Mouse (Mus musculus): Measurements from ENCODE around the gene Capns2. TPM values are rescaled to one million over a fixed set of nuclear protein-coding genes. Genes with fewer than 3 reads are reported as not detected.
"Not testable (repeated sequence)": the region's sequence is repeated elsewhere in the genome, so short reads cannot be mapped to it uniquely, and the experiment has no call there.

The Capns2 gene
- not detected for total RNA-seq (2022)

DNA sequence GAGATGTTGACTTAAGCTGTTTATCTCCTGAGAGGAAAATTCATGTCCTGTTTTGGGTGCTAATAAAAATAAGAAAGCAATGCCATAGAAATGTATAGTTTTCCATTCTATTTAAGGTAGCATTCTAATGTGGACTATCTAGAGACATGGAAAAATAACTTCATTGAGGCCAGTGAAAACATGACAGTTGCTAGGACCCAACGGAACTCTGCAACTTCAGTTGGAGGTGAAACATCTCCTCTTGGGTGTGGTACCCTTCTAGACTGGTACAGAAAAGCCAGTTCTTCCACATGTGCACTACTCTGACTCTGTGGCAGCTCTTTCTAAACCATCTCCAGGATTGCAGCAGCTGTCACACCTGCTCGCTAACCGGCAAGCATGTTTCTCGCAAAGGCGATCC is at the start of gene Capns2:
Gene Capns2, plus strand, starts transcription at position 301 of the 400 bp plus-strand sequence.
- no peak for DNase-seq (ENCODE audit: low spot score)

DNA sequence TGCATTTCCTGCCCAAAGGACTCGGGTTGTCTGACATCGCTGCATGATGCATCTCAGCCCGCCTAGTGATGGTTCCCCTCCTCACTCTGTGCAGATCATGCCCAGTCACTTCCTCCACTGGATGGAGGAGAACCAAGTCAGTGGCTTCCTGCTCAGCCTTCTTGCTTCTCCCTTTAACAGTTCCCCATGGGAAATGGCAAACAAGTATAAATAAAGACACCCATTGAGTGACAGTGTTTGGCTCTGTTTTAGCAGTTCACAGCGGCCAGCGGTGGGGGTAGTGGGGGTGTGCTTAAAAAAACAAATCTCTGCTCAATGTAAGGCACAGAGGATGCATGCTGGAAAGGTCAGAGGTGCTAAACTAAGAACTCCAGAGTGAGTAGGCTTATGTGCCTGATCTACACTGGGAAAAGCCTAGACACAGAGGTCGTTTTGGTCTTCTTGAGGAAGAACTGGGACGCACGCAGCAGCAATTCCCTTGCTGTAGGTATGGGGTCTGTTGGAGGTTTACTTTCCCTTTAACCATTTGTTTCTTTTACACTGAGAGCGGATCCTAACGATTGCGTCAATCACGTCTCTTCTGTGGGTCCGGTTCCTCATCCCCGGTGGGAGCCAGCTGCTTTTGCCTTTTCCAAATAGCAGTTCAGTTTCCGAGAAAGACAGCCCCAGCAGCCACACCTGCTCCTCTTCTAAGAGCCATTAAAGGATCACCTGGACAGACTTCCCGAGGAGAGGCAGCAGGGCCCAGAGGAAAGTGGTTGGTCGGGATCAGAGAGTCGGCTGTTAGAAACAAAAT is 47.8 kb upstream of the Capns2 start:
- no peak for DNase-seq (ENCODE audit: low spot score)

DNA sequence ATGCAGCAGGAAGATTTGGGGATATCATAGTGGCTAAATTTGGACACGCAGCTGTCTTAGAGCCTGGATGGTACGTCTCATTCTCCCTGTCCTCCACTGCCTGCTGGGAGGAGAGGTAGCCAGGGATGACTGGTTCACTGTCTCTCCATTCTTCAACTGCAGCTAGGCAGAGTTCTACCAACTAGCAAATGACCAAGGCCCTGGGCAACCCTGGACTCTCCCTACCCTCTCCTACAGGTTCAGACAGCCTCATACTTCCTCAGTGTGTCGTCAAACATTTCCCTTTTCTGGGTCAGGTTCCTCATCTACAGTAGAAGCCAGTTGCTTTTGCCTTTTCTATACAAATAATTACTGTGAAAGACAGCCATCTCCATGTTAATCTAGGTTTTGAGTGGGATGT is 46.5 kb upstream of the Capns2 start:
- no peak for DNase-seq (ENCODE audit: low spot score)

DNA sequence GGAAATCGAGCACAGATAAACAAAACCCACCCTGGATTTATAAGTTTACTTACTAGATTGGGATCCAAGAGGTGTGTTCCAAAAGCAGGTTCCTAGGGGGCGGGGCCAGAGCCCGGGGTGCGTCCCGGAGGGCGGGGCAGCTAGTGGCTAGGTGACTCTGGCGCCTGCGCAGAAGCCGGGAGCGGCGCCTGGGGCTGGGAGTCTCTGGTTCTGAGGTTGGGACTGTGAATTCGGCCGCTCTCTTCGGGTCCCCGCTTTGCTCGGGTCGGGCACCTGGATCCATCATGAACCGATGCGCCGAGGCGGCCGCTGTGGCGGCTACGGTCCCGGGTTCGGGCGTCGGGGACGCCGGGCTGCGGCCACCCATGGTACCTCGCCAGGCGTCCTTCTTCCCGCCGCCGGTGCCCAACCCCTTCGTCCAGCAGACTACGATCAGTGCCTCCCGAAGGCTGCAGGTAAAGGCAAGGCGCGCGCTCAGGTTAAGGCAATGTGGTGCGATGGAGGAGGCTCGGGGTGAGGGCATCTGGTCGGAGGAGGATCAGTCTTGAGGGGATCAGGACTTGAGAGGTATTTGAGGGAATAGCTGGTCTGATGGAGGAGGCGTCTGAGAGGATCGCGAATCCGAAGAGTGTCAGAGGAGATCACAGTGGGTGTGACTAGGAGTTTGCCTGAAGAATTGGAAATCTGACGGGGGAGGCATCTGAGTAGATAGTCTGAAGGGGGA is 45.9 kb upstream of the Capns2 start, which contains the start of gene Lpcat2:
Gene Lpcat2, plus strand, starts transcription at position 169 of the 724 bp plus-strand sequence.
- DNase-seq (ENCODE audit: low spot score), result peak; percentile 44

DNA sequence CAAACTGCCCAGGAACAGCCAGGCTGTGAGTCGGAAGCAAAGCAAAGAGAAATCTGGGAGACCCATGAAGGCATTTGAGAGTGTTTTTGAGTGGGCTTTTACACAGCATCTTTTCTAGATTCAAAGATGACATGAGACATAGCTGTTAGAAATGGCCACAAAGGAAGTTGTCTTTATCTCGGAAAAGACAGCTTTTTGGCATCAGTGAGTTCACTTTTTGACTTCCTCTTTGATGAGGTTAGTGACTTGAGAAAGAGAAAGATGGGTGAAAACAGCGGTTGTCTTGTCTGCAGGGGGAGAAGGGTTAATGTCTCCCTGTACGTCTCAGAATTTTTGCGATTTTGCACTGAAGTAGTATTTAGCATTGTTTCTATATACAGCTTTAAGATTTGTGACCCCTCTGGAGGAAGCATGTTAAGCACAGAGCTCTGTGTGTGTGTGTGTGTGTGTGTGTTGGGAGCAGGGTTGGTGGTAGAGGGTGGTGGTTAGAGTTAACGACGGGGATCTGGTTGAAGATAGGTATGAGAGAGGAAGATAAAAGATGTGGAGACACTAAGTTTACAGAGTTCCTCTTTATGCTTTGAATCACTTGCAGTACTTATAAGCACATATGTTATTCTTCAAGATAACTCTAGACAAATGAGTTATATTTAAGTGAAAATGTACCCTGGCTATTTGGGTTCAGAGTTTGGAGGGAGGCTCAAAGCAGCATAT is 44.8 kb upstream of the Capns2 start:
- DNase-seq (ENCODE audit: low spot score), result no peak

DNA sequence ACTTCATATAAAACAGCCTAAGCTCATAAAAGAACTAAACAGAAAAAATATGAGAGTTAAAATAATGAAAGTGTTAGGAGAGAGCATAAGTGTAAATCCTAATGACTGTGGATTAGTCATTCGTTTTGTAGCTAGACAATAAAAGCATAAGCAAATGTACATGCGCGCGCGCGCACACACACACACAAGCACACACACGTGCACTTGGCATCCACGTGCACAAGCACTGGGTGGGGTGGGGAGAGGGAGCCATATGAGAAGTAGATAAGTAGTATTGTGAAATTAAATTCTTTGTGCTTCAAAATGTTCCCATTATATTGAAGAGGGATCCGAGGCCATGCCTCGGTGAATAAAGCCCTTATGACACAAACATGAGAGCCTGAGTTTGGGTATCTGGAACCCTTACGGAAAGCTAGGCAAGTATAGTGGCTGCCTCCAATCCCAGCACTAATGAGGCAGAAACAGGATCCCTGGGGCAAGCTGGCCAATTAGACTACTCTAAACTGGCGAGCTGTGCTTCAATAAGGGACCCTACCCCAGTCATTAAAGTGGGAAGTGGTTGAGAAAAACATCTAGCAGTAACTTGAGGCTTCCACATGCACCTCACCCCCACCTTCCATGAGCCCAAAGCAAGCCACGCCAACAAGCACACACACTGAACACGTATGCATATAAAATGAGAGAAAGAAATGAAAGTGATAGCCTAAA is 42.6 kb upstream of the Capns2 start:
- no peak for DNase-seq (ENCODE audit: low spot score)

DNA sequence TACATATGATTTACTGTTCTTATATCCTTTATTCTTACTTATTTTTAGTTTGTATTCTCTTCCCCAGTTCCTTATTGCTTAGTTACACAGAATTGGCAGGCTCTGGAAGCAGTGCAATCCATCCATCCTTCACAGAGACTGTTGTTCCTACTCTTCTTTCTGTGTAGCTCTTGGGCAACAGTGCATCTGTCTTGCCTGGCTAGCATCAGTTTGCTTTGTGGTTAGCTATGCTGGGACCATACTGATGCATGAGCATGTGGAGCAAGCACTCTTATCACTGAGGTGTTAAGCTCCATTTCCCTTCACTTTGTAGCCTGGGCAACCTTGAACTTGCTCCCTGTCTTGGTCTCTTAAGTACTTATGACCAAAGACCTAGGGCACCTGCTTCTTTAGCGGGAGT is 39.2 kb upstream of the Capns2 start:
- DNase-seq (ENCODE audit: low spot score), result no peak

DNA sequence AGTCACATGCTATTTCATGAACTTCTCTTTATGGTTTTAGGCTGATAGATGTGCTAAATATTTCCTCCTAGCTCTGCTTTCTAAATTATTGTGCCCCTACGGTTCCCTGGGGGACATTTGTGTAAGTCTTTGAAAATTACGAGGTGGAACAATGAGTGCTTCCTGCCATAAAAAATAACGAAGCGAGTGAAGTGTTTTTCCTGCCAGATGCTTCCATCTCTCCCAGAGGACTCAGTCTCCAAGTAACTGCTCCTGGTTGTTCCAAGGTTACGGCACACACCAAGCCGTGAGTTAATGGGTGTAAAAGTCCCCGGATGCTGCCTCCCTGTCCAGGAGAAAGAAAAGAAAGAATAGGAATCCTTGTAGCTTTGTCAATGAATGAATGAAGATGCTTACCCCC is 30.9 kb upstream of the Capns2 start:
- DNase-seq (ENCODE audit: low spot score), result peak; percentile 63

DNA sequence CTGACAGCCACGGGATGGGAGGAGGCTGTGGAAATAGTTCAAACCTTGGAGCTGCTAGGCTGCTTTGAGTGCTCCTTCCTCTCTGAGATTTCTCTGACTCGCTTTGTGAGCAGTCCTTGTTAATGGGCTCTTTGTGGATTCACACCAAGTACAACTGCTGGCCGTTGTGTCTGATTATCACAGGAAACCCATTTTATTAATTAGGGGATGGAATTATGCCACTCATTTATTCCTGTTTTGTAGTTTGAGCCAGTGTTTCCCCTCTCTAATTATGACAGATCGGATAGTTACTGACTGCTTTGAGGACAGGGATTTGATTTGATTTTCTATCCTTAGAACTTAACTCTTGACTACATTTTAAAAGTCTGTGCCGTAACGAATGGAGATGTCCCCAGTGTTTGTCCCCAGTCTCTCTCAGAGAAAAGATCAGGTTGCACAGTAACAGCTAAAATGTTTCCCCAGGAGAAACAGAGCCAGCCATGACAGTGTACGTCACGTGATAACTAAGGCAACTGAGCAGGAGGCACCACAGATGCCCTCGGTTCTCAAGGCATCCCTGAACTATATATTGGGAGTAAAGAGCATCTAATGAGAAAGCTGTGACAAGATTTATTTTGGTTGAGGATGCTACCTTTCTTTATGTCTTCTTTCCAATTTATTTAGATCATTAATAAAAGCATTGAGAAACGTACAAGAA is 29.0 kb upstream of the Capns2 start:
- no peak for DNase-seq (ENCODE audit: low spot score)

DNA sequence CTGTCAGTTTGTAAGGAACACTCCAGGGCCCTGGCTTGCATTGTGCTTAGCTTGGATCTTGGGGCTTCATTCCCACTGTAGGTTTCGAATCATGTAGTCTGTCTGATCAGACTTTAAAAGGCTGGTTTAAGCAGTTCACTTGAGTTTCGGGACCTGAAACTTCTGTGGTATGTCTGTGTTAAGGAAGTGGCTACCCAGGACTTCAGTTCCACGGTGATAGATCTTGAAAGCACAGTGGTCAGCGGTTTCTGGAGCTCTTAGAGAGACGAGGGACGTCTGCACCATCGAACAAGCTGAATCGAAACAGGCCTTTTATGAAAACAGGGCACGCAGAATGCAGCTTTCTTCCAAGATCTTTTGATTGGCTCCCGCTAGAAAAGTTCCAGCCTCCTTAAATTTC is 25.4 kb upstream of the Capns2 start:
- no peak for DNase-seq (ENCODE audit: low spot score)

DNA sequence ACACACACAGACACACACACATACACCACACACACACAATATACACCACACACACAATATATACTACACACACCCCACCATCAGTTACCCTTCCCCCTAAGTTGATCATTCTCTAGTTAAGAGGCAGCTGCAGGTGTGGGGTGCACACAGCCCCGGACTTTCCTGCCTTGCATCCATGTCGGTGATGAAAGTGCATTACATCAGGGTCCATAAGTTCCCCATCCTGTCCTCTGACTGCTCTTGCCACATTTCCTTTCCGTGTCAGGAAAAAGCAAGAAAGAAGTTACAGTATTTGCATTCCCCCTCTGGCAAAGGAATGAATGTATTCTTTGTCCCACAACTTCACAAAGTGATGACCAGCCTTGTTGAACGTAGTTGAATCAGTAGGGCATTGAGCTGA is 20.0 kb upstream of the Capns2 start:
- no peak for DNase-seq (ENCODE audit: low spot score)

DNA sequence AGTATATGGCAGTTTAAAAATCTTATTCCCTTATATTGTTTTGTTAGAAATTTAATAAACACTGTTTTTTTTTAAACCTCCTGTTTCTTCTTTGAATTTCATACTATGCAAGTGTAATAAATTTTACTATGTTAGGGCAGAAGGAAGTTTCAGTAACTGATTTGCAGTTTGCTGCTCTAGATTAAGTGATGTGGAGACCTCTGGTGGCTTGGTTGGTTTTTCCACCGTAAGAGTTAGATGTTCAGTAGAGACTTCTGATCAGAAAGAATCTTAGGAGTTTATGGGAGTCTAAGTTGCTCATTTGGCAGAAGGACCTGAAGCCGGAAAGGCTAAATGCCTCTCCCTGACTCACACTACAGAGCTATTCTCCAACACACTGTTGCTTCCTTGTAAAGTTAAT is 17.4 kb upstream of the Capns2 start:
- peak; percentile 24 for DNase-seq (ENCODE audit: low spot score)

DNA sequence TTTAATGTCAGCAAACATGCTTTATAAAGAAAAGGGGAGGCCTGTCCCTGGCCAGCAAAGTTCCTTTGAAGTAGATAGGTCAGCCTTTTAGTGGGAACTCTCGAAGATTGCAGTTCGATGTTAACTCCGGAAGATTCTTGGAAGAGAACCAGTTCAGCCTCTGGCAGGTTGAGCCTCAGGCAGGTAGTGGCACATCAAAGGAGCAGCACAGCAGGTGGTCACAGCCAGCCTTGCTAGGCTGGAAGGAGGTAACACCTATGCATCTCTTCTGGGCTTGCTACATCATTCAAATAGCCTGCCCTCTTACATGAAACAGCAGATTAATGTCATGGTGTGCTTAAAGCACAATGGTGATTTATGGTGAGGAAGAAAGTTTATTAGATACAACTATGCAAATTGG is 9.0 kb upstream of the Capns2 start:
- DNase-seq (ENCODE audit: low spot score), result not testable (repeated sequence)

DNA sequence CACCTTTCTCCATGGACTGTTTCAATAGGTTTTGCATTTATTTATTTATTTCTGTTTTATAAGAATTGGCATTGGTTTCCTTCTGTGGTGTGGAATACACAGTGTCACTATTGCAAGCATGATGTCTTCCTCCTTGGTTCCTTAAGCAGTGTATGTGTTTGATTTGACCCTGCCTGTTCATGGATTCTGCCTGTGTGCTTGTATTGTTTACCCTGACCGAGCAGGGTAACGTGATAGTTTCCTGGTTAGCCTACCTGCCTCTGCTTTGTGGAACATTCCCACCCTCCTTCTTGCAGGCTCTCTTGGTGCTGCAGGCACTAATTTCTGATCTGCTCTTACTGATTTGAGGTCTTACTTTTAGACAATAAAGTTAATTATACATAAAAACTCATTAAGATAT is 7.3 kb upstream of the Capns2 start:
- DNase-seq (ENCODE audit: low spot score), result no peak

DNA sequence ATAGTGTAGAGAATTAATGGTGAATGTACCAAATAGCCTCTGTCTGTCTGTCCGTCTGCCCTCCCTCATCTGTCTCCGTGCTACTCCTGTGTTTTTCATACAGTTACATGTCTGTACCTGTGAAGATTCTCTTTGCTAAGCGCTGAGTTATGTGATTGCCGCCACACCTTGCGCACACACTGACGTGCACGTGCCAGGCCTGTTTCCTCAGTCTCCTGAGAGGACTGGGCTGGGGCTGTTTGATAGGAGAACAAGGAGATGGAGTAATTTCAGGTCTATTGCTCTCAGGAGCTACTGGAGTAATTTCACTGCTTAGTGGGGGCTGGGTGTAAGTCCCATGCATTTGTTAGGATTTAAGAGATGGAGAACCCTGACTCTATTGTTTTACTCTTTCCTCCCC is 6.2 kb upstream of the Capns2 start:
- no peak for DNase-seq (ENCODE audit: low spot score)

DNA sequence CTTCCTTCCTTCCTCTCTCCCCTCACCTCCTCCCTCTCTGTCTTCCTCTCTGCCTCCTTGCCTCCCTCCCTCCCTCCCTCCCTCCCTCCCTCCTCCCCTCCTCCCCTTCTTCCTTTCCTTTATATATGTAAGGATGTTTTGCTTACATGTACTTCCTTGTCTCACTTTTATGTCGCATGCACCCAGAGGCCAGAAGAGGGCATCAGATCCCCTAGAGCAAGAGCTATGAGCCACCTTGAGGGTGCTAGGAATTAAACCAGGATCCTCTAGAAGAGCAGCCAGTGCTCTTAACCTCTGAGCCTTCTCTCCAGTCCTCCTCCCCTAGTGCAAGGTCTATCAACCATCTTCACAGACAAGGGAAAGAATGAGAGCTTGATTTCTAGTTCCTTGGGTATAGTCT is 5.2 kb upstream of the Capns2 start:
- no peak for DNase-seq (ENCODE audit: low spot score)

DNA sequence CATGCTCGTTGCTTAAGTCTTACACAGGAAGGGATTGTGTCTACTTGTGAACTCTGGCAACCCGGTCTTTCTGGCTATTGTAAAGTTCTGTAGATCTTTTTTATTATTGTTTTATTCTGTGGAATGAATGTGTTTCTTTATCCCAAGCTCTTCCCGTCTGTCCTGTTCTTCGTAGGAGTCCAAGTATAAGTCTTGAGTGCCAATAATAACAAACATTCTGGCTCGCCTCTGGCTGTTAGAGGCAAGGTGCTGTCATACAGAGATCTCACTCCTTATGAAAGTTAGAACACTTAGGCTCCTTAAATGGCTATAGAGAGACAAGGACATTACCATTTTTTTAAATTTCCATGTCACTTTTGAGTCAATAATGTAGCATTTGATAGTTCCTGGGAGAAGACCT is 4.6 kb upstream of the Capns2 start:
- DNase-seq (ENCODE audit: low spot score), result peak; percentile 32

DNA sequence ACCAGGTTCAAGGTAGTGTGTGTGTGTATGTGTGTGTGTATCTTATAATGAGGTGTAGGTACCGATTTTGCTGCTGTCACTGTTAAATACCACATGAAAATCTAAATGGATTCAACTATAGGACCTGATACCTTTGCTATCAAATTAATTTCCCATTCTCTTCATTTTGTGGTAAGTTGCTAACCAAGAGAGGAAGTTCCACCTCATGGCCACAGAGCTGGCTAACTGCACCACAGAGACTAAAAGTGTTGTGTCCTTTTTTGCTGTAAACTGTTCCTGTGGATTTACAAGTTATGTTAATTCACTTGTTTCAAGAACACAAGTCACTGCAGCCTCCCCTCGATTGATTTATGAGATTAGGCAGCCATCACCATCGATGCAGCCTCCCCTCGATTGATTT is 3.4 kb upstream of the Capns2 start:
- no peak for DNase-seq (ENCODE audit: low spot score)

DNA sequence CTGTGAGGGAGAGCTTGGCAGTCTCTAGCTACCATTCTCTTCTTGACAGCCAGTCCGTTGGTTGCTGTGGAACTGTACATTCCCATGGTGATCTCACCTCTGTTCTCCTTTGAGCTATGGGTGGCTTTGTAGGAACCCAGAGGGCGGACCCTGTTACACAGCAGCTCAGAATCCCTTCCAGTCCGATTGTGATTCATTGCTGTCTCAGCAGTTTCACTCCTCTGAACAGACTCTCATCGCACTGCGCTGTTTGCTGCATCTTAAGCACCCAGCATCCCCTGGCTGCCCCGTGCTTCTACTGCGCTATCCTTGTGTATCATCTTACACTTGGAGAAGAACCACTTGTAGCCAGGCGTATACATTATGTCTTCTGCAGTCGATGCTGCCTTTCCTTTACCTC is 1.6 kb upstream of the Capns2 start:
- DNase-seq (ENCODE audit: low spot score), result no peak

DNA sequence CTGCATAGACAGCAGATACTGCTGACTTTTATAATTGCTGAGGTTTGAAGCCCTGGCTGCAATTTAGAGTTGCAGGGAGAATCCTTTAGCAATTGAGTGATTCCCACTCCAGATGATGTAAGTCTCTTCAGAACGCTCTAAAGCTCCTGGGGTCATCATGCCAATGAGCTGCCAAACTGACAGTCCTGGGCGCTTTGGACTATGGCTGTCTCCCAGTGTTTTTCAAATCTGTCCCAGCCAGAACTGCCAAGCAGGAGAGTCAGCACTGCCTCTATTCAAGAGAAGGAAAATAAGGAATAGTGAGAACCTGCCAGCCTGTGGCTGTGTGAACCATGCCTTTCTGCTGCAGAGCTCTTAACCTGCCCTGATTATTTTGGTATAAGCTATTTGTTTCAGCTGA is 1.8 kb downstream of the Capns2 start:
- no peak for DNase-seq (ENCODE audit: low spot score)

DNA sequence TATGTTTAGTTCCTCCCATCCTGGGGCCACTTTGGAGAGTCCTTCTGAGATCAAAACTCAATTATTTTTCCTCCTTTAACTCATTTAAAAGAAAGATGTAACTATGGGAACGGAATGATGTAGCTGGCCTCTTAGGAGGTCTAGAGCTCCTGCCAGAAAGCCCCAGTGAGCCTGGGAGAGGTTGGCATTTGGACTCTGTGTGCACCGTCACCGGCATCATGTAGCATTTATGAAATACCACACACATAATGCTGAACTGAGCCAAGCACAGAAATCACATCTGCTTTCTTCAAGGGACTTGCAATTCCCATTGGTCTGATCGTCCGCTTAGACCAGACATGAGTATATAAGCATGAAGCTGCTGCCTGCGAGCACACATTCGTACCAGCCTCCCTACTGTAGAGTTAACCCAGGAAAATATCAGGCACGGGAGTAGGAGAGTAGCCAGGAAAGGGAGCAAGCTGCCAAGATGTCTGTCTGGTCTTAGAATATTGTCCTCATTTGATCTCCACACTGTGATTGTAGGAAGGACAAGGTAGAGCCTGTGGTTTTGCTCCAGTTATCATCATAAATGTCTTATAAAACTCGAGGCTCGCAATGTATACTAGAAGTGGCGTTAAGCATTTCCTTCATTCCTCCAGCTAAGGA is 2.4 kb downstream of the Capns2 start:
- DNase-seq (ENCODE audit: low spot score), result no peak
